Mouse (Mus musculus): Measurements from ENCODE around the gene Klf16.

GRCm38 (mm10) chr10:80619465-80620244, 42.5 kb upstream of the Klf16 start:
- TF ChIP-seq HCFC1 (IDR thresholded peaks at IDR 0.05; ENCODE audit: borderline replicate concordance, insufficient read depth, low read length): no peak
- no peak for TF ChIP-seq ZC3H11A (IDR thresholded peaks at IDR 0.05; ENCODE audit: borderline replicate concordance, low read depth, low read length)
